ENCODE assay signal across 20 mouse cellular contexts in the genomic region with DNA sequence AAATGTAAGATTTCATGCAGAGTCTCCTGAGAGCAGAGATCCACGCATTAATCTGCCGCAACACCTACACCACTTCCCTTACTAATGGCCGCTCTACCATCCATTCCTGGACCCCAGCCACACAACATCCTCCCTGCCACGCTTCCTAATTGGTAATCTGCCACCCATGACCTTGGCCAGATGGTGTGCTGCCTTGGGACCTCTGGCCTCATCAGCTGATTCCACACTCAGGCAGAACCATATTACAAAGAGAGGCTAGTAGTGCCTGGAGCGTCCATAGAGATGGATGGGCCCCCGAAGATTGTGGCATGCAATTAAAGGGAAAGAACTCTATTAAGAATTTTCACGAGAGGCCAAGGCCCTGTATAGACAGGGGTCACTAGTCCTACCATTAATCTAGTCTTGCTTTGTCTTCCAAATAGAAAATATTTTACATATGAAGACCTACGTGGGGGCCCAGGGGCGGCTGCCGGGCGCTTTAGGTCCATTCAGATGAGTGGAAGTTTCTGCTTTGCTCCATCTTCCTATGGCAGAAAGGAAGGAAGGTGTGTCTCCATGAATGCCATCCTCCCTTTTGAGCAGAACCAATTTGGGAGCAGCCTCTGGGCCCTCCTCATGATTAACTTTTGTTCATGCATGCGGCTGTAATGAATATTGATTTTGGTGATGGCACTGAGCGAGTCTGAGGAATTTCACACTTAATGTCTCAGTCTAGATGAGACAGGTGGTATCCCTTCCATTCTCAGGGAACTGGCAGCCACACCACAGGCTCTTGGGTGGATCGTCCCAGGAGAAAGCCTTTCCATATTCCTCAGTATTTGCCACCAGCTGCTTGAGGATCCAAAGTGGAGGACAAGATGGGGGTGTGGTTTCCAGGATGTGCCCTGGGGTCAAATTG. TPM values are rescaled to one million over a fixed set of nuclear protein-coding genes. Genes with fewer than 3 reads are reported as not detected.
DNase-seq lines count a peak whose midpoint lies in the region; ATAC-seq lines count a peak whose summit lies in the region.
"Had no signal": no experiment of that assay in that cellular context is flagged by ENCODE, and none has a peak within 500 bp of the region (broad histone marks: within the 10 kb centered on the region; RNA-seq: fewer than 3 reads in every experiment).

No protein-coding gene starts in this region.

- 74% methylated on average over 14 of the region's 14 CpGs for WGBS in embryonic facial prominence, embryonic 11.5 days
- 69% methylated on average over 14 of the region's 14 CpGs for WGBS in midbrain, embryonic 11.5 days
- 21% methylated on average over 14 of the region's 14 CpGs for WGBS in neural tube, embryonic 14.5 days

- no peaks in the 10 kb centered on the region for H3K36me3 ChIP-seq in embryonic facial prominence, embryonic 11.5 days (replicated peaks; ENCODE audit: control insufficient read depth, insufficient read depth, low read depth, low read length)
- no peaks in the 10 kb centered on the region for H3K36me3 ChIP-seq in midbrain, embryonic 11.5 days (ENCODE audit: control insufficient read depth, insufficient read depth, low read length)
- no peaks in the 10 kb centered on the region for H3K36me3 ChIP-seq in neural tube, embryonic 14.5 days (ENCODE audit: control insufficient read depth, insufficient read depth, low read length)
- H3K36me3 ChIP-seq: forebrain, embryonic 10.5 days; heart, embryonic 12.5 days; limb, embryonic 12.5 days; stomach, embryonic 15.5 days had no signal

- H3K27me3 ChIP-seq in embryonic facial prominence, embryonic 11.5 days (ENCODE audit: control insufficient read depth, insufficient read depth, low read length): no peaks in the 10 kb centered on the region
- H3K27me3 ChIP-seq in midbrain, embryonic 11.5 days (ENCODE audit: control insufficient read depth, insufficient read depth, low read length): no peaks in the 10 kb centered on the region
- no peaks in the 10 kb centered on the region for H3K27me3 ChIP-seq in neural tube, embryonic 14.5 days (ENCODE audit: control insufficient read depth, insufficient read depth, low read length)
- H3K27me3 ChIP-seq: heart, embryonic 12.5 days; stomach, embryonic 15.5 days had no signal

- no peak overlapping the region for H3K4me2 ChIP-seq in embryonic facial prominence, embryonic 11.5 days (ENCODE audit: low read depth, low read length)
- no peak overlapping the region for H3K4me2 ChIP-seq in midbrain, embryonic 11.5 days
- no peak overlapping the region for H3K4me2 ChIP-seq in neural tube, embryonic 14.5 days (ENCODE audit: low read depth, low read length)
- H3K4me2 ChIP-seq: heart, embryonic 12.5 days; limb, embryonic 12.5 days; stomach, embryonic 15.5 days had no signal

- DNase-seq in cerebellum, postnatal 10 days: peak; percentile 76 to 84
- no peak for DNase-seq in embryonic facial prominence, embryonic 11.5 days (ENCODE audit: low spot score)
- no peak for DNase-seq in midbrain, embryonic 11.5 days (ENCODE audit: low spot score, missing footprints)
- DNase-seq in right cerebral cortex, postnatal 36 days (ENCODE audit: low spot score in 2 of 2): no peak
- DNase-seq: adrenal gland, postnatal 25 days; cerebellum, adult 11 months; gastrocnemius, adult 2 months; lung, adult 18-20 months; right cerebral cortex, postnatal 4 days had no signal

- H3K4me3 ChIP-seq in embryonic facial prominence, embryonic 11.5 days (ENCODE audit: low read depth, low read length): no peak overlapping the region
- H3K4me3 ChIP-seq in midbrain, embryonic 11.5 days (ENCODE audit: low read depth, low read length): no peak overlapping the region
- H3K4me3 ChIP-seq in neural tube, embryonic 14.5 days (ENCODE audit: low read depth, low read length): no peak overlapping the region
- H3K4me3 ChIP-seq: forebrain, embryonic 10.5 days; gastrocnemius, adult 2 months; heart, embryonic 12.5 days; limb, embryonic 12.5 days; stomach, embryonic 15.5 days had no signal

- no peak overlapping the region for H3K27ac ChIP-seq in embryonic facial prominence, embryonic 11.5 days (replicated peaks; ENCODE audit: low read depth, low read length)
- H3K27ac ChIP-seq in midbrain, embryonic 11.5 days (ENCODE audit: low read depth, low read length): peak overlapping the region; percentile 38; the same call in 1 of the 2 replicates
- no peak overlapping the region for H3K27ac ChIP-seq in neural tube, embryonic 14.5 days (ENCODE audit: low read depth, low read length)
- H3K27ac ChIP-seq: forebrain, embryonic 10.5 days; gastrocnemius, adult 2 months; kidney, postnatal 0 days; limb, embryonic 12.5 days; stomach, embryonic 15.5 days had no signal

- no peaks in the 10 kb centered on the region for H3K4me1 ChIP-seq in embryonic facial prominence, embryonic 11.5 days (ENCODE audit: control insufficient read depth, insufficient read depth, low read length)
- H3K4me1 ChIP-seq in midbrain, embryonic 11.5 days (ENCODE audit: control insufficient read depth, insufficient read depth, low read length): peaks cover 8% of the 10 kb centered on the region
- H3K4me1 ChIP-seq in neural tube, embryonic 14.5 days (ENCODE audit: control insufficient read depth, insufficient read depth, low read length): no peaks in the 10 kb centered on the region
- H3K4me1 ChIP-seq: limb, embryonic 12.5 days; stomach, embryonic 15.5 days had no signal

- no peak for ATAC-seq in cerebellum, adult (ENCODE audit: insufficient number of reproducible peaks, low FRiP score, low TSS enrichment)
- ATAC-seq in embryonic facial prominence, embryonic 11.5 days (replicated peaks; ENCODE audit: insufficient number of reproducible peaks, low FRiP score, low TSS enrichment, low read depth): peak; percentile 67
- peak; percentile 78 for ATAC-seq in midbrain, embryonic 11.5 days (ENCODE audit: low FRiP score)
- peak; percentile 82 for ATAC-seq in neural tube, embryonic 14.5 days (ENCODE audit: low read depth)
- no peak for ATAC-seq in megakaryocyte-erythroid progenitor cell, adult 5-6 weeks (replicated peaks; ENCODE audit: low FRiP score, low TSS enrichment, poor library complexity, severe bottlenecking)
- ATAC-seq in inflammation-experienced regulatory T-cells, adult 6 months: no peak

- H3K9me3 ChIP-seq in embryonic facial prominence, embryonic 11.5 days (replicated peaks; ENCODE audit: control insufficient read depth, low read length): no peaks in the 10 kb centered on the region
- H3K9me3 ChIP-seq in midbrain, embryonic 11.5 days (ENCODE audit: control insufficient read depth, low read length): no peaks in the 10 kb centered on the region
- H3K9me3 ChIP-seq in neural tube, embryonic 14.5 days (ENCODE audit: control insufficient read depth, low read length): no peaks in the 10 kb centered on the region
- H3K9me3 ChIP-seq: forebrain, embryonic 10.5 days; heart, embryonic 12.5 days; limb, embryonic 12.5 days; stomach, embryonic 15.5 days had no signal

- H3K9ac ChIP-seq in embryonic facial prominence, embryonic 11.5 days (replicated peaks; ENCODE audit: low read length): no peak overlapping the region
- H3K9ac ChIP-seq in midbrain, embryonic 11.5 days (ENCODE audit: low read length): no peak overlapping the region
- no peak overlapping the region for H3K9ac ChIP-seq in neural tube, embryonic 14.5 days (replicated peaks; ENCODE audit: low read depth, low read length)
- H3K9ac ChIP-seq: heart, embryonic 12.5 days; limb, embryonic 12.5 days; stomach, embryonic 15.5 days had no signal

RNA-seq across cellular contexts. Expression of gene Casq2, which starts 36.8 kb away (rescaled TPM):
- polyA plus RNA-seq in embryonic facial prominence, embryonic 11.5 days (2014; fragmentation: Nextera tagmentation; extraction: Ambion mirVana): 0.99 and 2.3 TPM in 2 replicates
- 0.21 TPM in 1 of 2 replicates, not detected in the other for polyA plus RNA-seq in midbrain, embryonic 11.5 days (2014; fragmentation: Nextera tagmentation; extraction: Ambion mirVana)
- 0.67 and 0.75 TPM in 2 replicates for polyA plus RNA-seq in neural tube, embryonic 14.5 days (2014; fragmentation: Nextera tagmentation; extraction: Ambion mirVana)
- total RNA-seq in megakaryocyte-erythroid progenitor cell, adult 5-6 weeks (2014; fragmentation: Nextera tagmentation): not detected in 2 replicates
- not detected in 2 replicates for total RNA-seq in megakaryocyte-erythroid progenitor cell, adult 5-6 weeks (2017)
- not detected for polyA plus RNA-seq in inflammation-experienced regulatory T-cells, adult 6 months (2017; shearing (Covaris generic))
- total RNA-seq: megakaryocyte progenitor cell, adult 5-6 weeks had no signal
- polyA plus RNA-seq: forebrain, embryonic 10.5 days had no signal

RNA-seq across cellular contexts. Expression of gene Nhlh2, which starts 39.6 kb away (rescaled TPM):
- polyA plus RNA-seq in embryonic facial prominence, embryonic 11.5 days (2014; fragmentation: Nextera tagmentation; extraction: Ambion mirVana): 21.6 and 31.0 TPM in 2 replicates
- polyA plus RNA-seq in midbrain, embryonic 11.5 days (2014; fragmentation: Nextera tagmentation; extraction: Ambion mirVana): 100 and 112 TPM in 2 replicates
- polyA plus RNA-seq in neural tube, embryonic 14.5 days (2014; fragmentation: Nextera tagmentation; extraction: Ambion mirVana): 20.8 and 33.7 TPM in 2 replicates
- not detected in 2 replicates for total RNA-seq in megakaryocyte-erythroid progenitor cell, adult 5-6 weeks (2014; fragmentation: Nextera tagmentation)
- total RNA-seq in megakaryocyte-erythroid progenitor cell, adult 5-6 weeks (2017): not detected in 2 replicates
- not detected for polyA plus RNA-seq in inflammation-experienced regulatory T-cells, adult 6 months (2017; shearing (Covaris generic))
- total RNA-seq: adrenal gland, postnatal 25 days; gastrocnemius, adult 2 months; megakaryocyte progenitor cell, adult 5-6 weeks had no signal
- polyA plus RNA-seq: kidney, postnatal 0 days; urinary bladder, adult 2 months had no signal

Comparison
In these comparisons a context has a peak if more than half of its experiments do, and no peak if none do; other contexts are left out.
1. DNase-seq: peak in cerebellum, postnatal 10 days (2 of 2); none in embryonic facial prominence, embryonic 11.5 days (single experiment), midbrain, embryonic 11.5 days (single experiment) and right cerebral cortex, postnatal 36 days (0 of 2).
2. ATAC-seq: peak in embryonic facial prominence, embryonic 11.5 days (single experiment), midbrain, embryonic 11.5 days (single experiment) and neural tube, embryonic 14.5 days (single experiment); none in cerebellum, adult (single experiment), megakaryocyte-erythroid progenitor cell, adult 5-6 weeks (single experiment) and inflammation-experienced regulatory T-cells, adult 6 months (single experiment).
3. RNA of gene Nhlh2, which starts 39.6 kb away (polyA plus RNA-seq): 100 to 112 TPM in midbrain, embryonic 11.5 days, 21.6 to 31.0 TPM in embryonic facial prominence, embryonic 11.5 days and 20.8 to 33.7 TPM in neural tube, embryonic 14.5 days; not detected in inflammation-experienced regulatory T-cells, adult 6 months; every median in the first group is over 10 times any median in the second.